Mouse (Mus musculus) kidney, adult 11 months (tissue): ENCODE results near the gene Defb45.

ENCODE experiments used
- DNase-seq: peaks from one replicate; pipeline ENCODE4 v3.0.0; 2022

Defb45 gene

DNA sequence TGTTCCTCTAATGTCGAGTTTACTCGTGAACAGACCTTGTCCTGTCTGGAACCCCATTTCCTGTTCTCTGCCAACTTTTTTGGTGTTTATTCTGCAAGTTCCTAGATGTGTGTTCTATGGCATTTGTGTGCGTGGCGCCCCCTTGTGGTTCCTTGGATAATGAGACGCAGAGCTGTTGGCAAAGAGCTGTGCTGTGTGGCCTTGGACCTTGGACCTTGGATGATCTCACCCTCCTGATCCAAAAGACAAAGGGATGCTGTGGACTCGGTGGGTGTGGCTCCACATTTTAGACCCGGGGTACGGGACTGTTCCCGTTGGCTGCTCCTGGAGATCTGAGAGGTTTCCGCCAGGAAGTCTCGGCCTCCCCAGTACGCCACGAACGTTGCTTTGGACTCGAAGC, 4.9 kb upstream of the Defb45 start, which contains the start of gene Defb36:
Defb36 (plus strand) TSS at position 271 of the 400 bp plus-strand sequence.
- peak; percentile 63 for DNase-seq

DNA sequence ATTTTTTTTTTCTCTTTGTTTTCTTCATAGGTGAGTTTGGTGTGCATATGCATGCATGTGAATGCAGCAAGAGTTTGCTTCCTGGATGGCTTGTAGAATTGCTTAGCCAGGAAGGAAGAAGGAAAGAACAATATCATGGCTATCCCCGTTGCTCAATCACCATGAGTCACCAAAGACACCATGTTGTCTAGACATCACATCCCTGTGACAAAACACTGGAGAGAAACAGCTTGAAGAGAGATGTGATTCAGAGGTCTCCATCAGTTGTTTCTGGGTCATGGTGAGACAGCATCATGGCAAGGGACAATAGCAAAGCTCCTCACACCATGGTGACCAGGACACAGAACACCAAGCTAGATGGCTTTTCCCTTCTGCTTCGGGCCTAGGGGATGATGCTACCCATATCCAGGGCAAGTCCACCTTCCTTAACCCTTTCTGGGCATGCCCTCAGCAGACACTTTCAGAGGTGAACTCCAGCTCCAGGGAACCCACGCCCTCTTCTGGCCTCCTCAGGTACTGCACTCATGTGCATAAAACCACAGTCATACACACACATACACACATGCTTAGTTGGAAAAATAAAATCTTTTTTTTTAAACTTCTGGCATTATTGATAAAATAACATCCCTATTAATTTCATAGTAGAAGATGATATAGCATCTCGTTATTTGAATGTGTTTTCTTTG, 2.2 kb upstream of the Defb45 start:
- DNase-seq, result no peak

GRCm38 (mm10) chr2:152600076-152600475, 877 bp upstream of the Defb45 start:
- DNase-seq, result no peak

DNA sequence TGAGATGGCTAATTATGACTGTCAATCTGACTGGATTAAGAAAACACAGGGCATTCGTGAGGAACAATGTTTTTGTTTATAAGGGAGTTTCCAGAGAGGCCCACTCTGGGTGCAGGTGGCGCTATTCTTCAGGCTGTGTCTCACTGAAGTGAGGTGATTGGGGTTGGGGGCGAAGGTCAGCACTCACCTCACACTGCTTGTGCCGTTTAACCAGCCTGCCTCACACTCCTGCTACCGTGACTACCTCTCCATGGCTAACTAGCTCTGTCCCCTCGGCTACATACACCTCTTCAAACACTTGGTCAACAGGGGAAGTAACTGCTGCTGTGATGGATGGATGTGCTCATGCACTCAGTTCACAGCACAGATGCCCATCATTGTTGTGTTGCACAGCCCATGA, 10.2 kb downstream of the Defb45 start:
- no peak for DNase-seq

DNA sequence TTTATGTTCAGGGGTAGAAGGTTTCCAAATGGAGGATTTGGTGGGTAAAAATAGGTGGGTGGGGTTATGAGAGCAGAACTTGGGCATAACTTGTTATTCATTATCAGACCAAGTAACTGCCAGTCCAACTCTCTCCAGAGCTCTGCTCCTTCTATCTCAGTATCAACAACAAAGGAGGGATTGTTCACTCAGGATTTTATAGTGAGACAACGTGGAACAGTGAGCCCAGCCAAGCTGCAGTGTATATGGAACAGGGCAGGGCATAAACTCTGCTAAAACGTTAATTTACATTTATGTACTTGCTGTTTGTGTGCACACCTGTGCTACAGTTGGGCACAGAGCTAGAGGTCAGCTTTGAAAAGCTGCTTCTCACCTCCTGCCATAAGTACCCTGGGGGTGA, 10.7 kb downstream of the Defb45 start:
- no peak for DNase-seq

DNA sequence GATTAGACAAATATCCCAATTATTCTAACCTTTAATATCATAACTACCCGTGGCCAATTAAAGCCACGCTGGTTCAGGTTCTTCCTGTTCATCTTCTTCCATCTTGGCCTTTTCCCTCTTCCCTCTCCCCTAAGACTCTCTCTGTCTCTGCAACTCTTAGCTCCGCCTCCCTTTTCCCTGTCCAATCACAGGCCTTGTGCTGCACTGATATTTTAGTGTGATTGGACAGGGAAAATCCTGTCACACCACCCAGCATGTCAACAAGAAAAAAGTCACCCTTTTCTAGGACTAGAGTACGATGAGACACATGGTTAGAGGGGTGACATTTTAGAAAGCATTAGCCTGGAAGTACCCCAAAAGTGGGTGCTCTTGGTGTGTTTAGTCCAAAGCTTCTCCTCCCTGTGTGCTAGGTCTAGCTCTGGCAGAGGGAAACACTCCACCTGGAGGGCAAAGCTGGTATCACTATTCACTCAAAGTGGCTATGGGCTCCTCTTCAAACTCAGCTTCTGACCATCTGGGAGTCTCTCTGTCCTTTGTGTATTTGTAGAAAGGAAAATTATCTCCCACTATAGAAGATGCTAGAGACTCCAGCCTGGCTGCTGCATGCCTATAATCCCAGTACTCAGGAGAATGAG, 12.2 kb downstream of the Defb45 start:
- no peak for DNase-seq

DNA sequence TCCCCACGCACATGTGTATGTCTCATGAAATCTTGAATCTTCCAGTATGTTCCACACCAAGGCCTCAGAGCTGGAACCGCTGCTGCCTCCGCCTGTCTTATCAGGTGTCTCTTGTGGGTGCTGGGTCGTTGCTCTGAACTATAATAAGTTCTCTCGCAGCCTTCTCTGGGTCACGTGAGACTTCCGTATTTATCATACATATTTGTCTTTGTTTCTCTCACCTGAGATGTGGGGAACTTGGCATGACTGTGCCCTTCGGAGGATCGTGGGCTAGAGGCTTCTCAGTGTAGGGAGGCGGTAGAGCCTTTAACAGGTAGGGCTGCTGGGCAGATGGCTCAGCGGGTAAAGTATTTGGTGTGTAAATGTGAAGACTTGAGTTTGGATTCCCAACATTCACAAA, 18.6 kb downstream of the Defb45 start:
- DNase-seq, result no peak

DNA sequence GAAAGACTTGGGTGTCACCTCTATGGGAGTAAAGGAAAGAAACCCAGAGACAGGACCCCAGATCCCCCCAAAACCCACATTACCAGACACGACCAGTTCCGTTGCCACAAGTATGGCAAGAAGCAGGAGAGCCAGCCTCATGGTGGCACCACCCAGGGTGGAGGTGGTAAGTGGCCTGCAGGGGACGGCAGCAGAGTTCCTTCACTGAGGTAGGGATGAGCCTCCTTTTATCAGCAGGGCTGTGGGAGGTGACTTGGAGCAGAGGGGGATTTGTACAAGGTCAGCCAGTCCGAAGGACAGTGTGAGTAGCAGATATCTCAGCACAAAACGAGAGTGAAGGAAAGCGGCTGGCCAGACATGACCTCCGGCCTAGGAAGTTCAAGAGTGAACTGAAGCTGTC, 19.1 kb downstream of the Defb45 start, which contains the start of gene Defb19:
Defb19 (minus strand) TSS at position 206 of the 400 bp plus-strand sequence.
- DNase-seq, result no peak

DNA sequence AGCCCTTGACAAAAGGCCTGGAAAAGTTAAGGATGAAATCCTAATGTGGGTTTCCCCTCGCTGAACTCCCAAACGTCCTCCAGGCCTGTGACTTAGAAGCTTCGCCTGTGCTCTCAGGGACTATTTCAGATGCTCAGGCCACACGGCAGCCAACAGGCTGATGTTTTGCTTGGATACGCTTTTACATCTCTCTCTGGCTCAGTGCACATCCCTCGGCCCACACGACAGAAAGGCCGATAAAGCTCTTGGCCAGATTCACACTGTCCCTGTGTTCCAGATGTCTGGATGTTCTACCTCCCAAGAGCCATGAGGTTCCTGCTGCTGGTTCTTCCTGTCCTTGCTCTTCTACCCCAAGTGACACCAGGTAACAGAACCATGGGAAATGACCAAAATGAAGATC, 25.7 kb downstream of the Defb45 start:
- DNase-seq, result no peak

- no peak for DNase-seq
Observed at GRCm38 (mm10) chr2:152572114-152572794, 26.9 kb downstream of the Defb45 start, which contains the start of gene Defb21. Gene Defb21 (plus strand): TSS chr2:152572744.

DNA sequence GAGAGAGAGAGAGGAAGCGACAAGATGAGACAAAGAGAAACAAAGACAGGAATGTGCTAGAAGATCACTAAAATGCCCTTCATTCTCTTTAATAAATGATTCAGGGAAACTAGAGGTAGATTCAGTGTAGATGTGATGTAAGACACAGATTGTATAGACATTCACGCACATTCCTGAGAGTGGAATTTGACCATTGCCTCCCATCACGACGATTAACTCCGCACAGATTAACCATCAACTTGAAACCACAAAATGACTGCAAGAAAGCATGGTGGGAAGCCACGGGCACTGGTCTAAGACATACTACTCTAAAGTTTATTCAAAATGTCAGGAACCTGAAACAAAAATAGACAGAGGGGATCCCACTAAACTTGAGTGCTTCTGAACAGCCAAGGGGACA, 28.9 kb downstream of the Defb45 start:
- DNase-seq, result peak; percentile 52

DNA sequence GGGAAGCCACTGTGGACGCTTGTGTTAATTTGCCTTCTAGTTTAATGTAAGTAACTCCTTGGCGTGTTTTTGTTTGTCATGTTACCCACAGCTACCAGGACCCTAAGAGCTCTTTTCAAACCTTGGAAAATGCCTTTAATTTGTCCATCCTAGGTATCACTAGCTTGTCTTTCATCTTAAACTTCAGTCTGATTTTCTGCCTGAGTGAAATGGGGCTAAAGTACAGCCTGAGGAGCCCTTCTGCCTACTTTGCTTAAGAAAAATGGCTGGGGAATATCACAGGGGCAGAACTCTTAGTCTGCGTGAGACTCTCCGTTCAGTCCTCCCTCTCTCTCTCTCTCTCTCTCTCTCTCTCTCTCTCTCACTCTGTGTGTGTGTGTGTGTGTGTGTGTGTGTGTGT, 29.3 kb downstream of the Defb45 start:
- DNase-seq, result no peak

DNA sequence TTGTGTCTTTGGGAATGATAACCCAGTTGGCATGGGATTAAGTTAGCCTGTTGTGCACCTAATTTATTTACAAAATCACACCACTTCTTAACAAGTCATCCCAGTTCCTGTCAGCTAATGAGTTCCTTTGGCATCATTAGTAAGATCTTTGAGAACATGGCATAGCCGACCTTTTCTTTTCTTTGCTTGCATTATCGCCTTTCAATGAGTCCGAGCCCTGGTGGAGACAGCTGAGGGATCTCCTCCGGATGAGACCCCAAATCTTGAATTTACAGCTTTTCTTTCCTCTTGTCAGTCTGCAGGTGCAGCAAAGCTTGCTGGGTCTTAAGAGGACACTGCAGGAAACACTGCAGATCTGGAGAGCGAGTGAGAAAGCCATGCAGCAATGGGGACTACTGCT, 30.2 kb downstream of the Defb45 start, which contains the start of gene Gm17416:
Gm17416 (plus strand) TSS at position 301 of the 400 bp plus-strand sequence.
- DNase-seq, result no peak

DNA sequence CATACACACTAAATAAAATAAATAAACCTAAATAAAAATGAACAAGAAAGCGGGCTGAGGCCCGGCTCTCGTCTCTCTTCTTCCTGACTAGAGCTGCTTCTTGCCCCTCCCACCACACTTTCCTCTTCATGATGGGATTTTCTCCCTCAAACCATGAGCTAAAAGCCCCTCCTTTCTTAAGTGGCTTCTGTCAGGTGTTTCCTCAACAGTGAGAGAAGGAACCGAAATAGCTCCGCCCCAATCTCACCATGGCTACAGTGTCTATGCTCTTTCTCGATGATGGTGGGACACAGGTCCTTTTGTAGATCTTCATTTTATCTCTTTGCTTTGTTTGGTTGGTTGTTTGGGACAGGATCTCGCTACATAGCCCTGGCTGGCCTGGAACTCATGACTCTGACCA, 42.5 kb downstream of the Defb45 start:
- DNase-seq, result no peak

GRCm38 (mm10) chr2:152553774-152554423, 45.3 kb downstream of the Defb45 start:
- DNase-seq, result peak; percentile 36

- no peak for DNase-seq
Observed at GRCm38 (mm10) chr2:152548124-152548523, 51.1 kb downstream of the Defb45 start.

- DNase-seq, result peak; percentile 66
Observed at GRCm38 (mm10) chr2:152544691-152545090, 54.5 kb downstream of the Defb45 start.

DNA sequence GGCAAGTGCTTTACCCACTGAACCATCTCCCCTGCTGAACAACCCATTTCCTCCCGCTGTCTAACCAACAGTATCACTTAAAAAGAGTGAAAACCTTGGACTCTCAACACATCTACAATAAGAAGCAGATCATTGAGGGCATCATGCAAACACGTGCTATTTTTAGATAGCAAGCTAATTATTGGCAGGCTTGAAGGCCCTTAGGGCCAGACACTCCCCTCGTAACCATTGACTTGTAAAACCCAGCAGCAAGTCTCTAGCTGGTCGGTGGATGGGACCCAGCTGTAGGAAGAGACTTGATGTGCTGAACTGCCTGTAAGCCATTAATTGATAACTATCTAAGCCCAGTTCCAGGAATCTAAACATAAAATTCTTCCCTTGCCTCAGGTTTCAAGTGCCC, 55.7 kb downstream of the Defb45 start:
- DNase-seq, result peak; percentile 80
